Mouse (Mus musculus) stomach, postnatal 0 days (tissue): ENCODE data around the gene Itpa. TPM values are rescaled to one million over a fixed set of nuclear protein-coding genes. Genes with fewer than 3 reads are reported as not detected.
"Not testable (repeated sequence)": the region's sequence is repeated elsewhere in the genome, so short reads cannot be mapped to it uniquely, and the experiment has no call there.

Source experiments
- ATAC-seq: fragments of 200-750 bp; cut with Nextera tagmentation; 2 replicates; pipeline ENCODE4 v1.8.0; 2017; ENCODE audit not compliant: low FRiP score, low TSS enrichment
- DNase-seq: peaks from one replicate; pipeline ENCODE4 v3.0.0-alpha.2; 2016; ENCODE audit warnings: low spot score
- H3K27ac ChIP-seq: fragments of 300-500 bp; sonication (generic); replicated peaks from 2 replicates; pipeline ENCODE4 v1.5.1; 2014; ENCODE audit warnings: mild to moderate bottlenecking, control low read depth
- H3K27me3 ChIP-seq: fragments of 300-500 bp; sonication (generic); 2 replicates; pipeline ENCODE4 v1.6.1; 2014; ENCODE audit warnings: low read length; ENCODE audit not compliant: control insufficient read depth, insufficient read depth
- H3K36me3 ChIP-seq: fragments of 300-500 bp; sonication (generic); 2 replicates; pipeline ENCODE4 v1.6.1; 2014; ENCODE audit warnings: low read length, mixed read lengths; ENCODE audit not compliant: control insufficient read depth, insufficient read depth
- H3K4me1 ChIP-seq: fragments of 300-500 bp; sonication (generic); replicated peaks from 2 replicates; pipeline ENCODE4 v1.6.1; 2014; ENCODE audit warnings: antibody characterized with exemption; ENCODE audit not compliant: control insufficient read depth, insufficient read depth
- H3K4me2 ChIP-seq: fragments of 300-500 bp; sonication (generic); replicated peaks from 2 replicates; pipeline ENCODE4 v1.6.1; 2014; ENCODE audit warnings: low read depth, mild to moderate bottlenecking, control low read depth, moderate library complexity
- H3K4me3 ChIP-seq: fragments of 300-500 bp; sonication (generic); 2 replicates; pipeline ENCODE4 v1.5.1; 2014; ENCODE audit warnings: low read depth, low read length, control low read depth
- H3K9ac ChIP-seq: fragments of 300-500 bp; sonication (generic); 2 replicates; pipeline ENCODE4 v1.6.1; 2014; ENCODE audit warnings: mild to moderate bottlenecking, low read length, control low read depth, mixed read lengths
- H3K9me3 ChIP-seq: fragments of 300-500 bp; sonication (generic); 2 replicates; pipeline ENCODE4 v1.6.1; 2016; ENCODE audit warnings: low read length; ENCODE audit not compliant: control insufficient read depth
- CTCF ChIP-seq: IDR thresholded peaks from 2 replicates; pipeline ENCODE4 v1.5.1; 2016; ENCODE audit warnings: antibody characterized with exemption, low read depth, mild to moderate bottlenecking, moderate library complexity
- EP300 ChIP-seq: optimal IDR thresholded peaks from 2 replicates; pipeline ENCODE3; 2016; ENCODE audit warnings: antibody characterized with exemption
- WGBS: fragments of 180-500 bp; shearing (Covaris S2); extraction: QIAGEN DNeasy Blood & Tissue Kit; methylation state at CpG from one replicate; pipeline ENCODE4 v1.1.7; 2014; 5-methylcytosine and 5-hydroxymethylcytosine counted together
- polyA plus RNA-seq: library from polyadenylated mRNA; unstranded; fragments of >200 nt; fragmentation: Nextera tagmentation; extraction: Ambion mirVana; gene quantifications from 2 replicates; pipeline ENCODE4 v1.2.1, GENCODE M21; 2015

Itpa gene
- polyA plus RNA-seq, 1 experiment from 2014 or later, result 58.6 TPM

DNA sequence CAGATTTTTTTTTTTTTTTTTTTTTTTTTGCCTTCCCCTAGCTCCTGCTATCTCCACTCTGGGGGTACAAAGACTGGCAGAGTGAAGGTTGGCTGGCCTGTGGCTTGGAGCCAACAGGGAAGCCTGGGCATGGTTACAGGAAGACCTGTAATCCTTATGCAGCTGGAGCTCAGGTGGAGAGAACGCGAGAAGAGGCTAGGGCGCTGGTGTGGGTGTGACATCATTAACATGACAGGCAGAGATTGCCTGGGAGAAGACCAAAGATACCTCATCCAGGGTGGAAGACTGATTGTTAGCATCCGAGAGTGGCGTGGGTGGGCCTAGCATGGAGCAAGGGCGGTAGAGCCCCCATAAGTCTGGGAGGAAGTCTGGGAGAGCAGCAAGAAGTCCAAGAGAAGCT is 28.1 kb upstream of the Itpa start:
- no peaks in the 10 kb centered on the region for H3K27me3 ChIP-seq
- H3K9me3 ChIP-seq, result no peaks in the 10 kb centered on the region
- no peaks in the 10 kb centered on the region; the same call in 1 of the 2 replicates for H3K36me3 ChIP-seq
- ATAC-seq (no peak), DNase-seq (peak; percentile 47)
- H3K4me3 ChIP-seq, result no peak overlapping the region
- no peak overlapping the region for H3K9ac ChIP-seq
- peak overlapping the region; percentile 73; the same call in 1 of the 2 replicates for H3K27ac ChIP-seq
- TF ChIP-seq CTCF, result no peak
- TF ChIP-seq EP300, result no peak
- H3K4me2 ChIP-seq, result no peak overlapping the region
- 76% methylated on average over 6 of the region's 6 CpGs for WGBS
- H3K4me1 ChIP-seq, result 0 out of 2 replicates have a peak, but pooled peaks cover 2% of the 10 kb centered on the region

DNA sequence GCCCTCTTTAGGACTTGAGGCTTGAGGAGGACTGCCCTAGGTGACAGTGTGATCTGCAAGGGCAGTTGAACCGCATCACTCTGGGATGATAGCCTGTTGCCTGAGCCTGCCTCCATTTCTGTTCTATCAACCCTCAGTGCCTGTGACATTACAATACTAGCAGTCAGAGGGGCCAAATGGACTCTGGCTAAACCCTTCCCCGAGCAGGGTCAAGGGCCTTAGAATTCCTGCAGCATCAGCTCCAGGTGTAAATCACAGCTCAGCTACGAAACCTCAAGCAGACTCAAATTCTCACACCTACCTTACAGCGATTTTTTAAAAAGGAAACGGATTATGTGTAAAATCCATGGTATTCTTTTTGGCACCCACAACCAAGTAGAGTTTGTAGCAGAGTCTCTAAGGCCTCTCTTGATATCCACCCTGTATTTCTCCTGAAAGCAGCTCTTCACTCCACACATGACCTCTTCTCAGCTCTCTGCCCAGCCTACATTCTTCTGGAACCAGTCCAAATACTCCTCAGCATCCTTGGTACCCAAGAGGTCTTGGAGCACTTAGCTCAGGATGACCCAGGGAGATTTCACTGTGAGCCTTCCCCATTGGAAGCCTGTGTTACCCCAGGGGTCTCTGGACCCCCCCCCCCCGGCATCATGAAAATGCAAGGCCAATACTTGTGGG is 25.9 kb upstream of the Itpa start:
- H3K27me3 ChIP-seq, result no peaks in the 10 kb centered on the region
- H3K27ac ChIP-seq, result no peak overlapping the region; the same call in 1 of the 2 replicates
- H3K36me3 ChIP-seq, result no peaks in the 10 kb centered on the region; the same call in 1 of the 2 replicates
- DNase-seq (no peak), ATAC-seq (no peak)
- H3K4me2 ChIP-seq, result no peak overlapping the region
- WGBS, result 56% methylated on average over 6 of the region's 6 CpGs
- H3K9me3 ChIP-seq, result no peaks in the 10 kb centered on the region
- no peaks in the 10 kb centered on the region for H3K4me1 ChIP-seq
- H3K9ac ChIP-seq, result 0 out of 2 replicates have a peak overlapping the region, but pooled peaks have one; percentile 23
- TF ChIP-seq CTCF (no peak), EP300 (no peak)
- H3K4me3 ChIP-seq, result no peak overlapping the region

- Histone ChIP-seq H3K9me3 (no peaks in the 10 kb centered on the region), H3K4me1 (no peaks in the 10 kb centered on the region), H3K4me3 (peak overlapping the region; percentile 67), H3K27ac (peak overlapping the region; percentile 30; the same call in 1 of the 2 replicates), H3K27me3 (no peaks in the 10 kb centered on the region), H3K9ac (peak overlapping the region; percentile 68), H3K4me2 (peak overlapping the region; percentile 97), H3K36me3 (no peaks in the 10 kb centered on the region)
- ATAC-seq (no peak; the same call in 1 of the 2 replicates), DNase-seq (no peak)
- under 1% methylated on average over 16 of the region's 27 CpGs for WGBS
- TF ChIP-seq CTCF (no peak), EP300 (no peak)
Measured at GRCm38 (mm10) chr2:130642197-130642660, 25.2 kb upstream of the Itpa start.

DNA sequence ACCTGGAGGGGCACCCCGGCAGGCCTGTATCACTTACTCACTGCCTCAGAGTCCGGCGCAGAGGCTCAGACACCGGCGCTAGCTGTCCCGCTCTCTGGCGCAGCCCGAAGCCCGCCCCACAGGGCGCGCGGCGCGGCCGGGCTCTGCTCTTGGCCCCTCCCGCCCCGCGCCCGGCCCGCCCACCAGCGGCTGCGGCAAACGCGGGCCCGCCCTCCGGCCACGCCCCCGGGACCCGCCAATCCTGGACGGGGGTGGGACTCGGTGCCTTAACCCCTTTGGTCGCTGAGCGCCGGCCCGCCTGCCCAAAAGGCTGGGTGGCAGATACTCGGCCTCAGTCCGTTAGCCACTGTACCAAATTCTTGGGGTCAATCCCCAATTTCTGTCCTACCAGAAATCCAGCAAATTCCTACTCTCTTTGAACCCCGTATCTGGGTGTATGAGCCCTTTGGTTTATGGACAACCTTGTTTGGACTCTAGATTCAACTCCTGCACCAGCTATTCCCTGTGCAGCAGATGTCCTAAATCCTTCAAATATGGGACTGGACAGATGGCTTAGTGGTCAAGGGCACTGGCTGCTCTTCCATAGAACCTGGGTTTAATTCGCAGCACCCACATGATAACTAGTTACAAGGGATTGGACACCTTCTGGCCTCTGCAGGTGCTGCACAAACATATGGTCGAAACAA is 24.6 kb upstream of the Itpa start, which contains the start of gene Lzts3:
Gene Lzts3, minus strand, starts transcription at position 120 of the 686 bp plus-strand sequence.
- peak within 1 kb of the TSS; percentile 68 for H3K9ac ChIP-seq
- peak within 1 kb of the TSS; percentile 97 for H3K4me2 ChIP-seq
- H3K4me3 ChIP-seq, result peak within 1 kb of the TSS; percentile 67
- H3K27me3 ChIP-seq, result no peaks in the 10 kb centered on the region
- WGBS, result 6% methylated on average over 18 of the region's 40 CpGs
- peak within 1 kb of the TSS; percentile 30; the same call in 1 of the 2 replicates for H3K27ac ChIP-seq
- ATAC-seq, result peak; percentile 88
- no peaks in the 10 kb centered on the region for H3K36me3 ChIP-seq
- TF ChIP-seq CTCF, result no peak
- no peak for TF ChIP-seq EP300
- H3K9me3 ChIP-seq, result no peaks in the 10 kb centered on the region
- no peaks in the 10 kb centered on the region for H3K4me1 ChIP-seq
- peak; percentile 96 for DNase-seq

DNA sequence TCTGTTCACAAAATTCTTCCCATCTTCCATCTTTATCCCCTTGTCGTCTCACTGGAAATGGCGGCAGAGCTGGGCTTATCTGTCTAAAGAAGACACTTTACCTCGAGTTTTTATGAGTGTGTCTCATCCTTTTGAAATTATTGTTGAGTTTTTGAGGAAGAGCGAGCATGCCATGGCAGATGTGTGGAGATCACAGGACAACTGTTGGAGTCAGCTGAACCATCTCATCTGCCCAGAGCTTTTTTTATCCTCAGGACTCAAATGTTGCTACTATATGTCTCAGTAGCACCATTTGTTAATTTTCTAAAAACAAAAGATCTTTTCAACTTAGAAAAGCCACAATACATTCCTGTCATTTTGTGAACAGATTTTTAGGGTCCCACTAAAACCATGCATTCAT is 22.2 kb upstream of the Itpa start:
- Histone ChIP-seq H3K9ac (no peak overlapping the region), H3K4me3 (no peak overlapping the region), H3K27me3 (no peaks in the 10 kb centered on the region), H3K9me3 (no peaks in the 10 kb centered on the region), H3K36me3 (no peaks in the 10 kb centered on the region), H3K27ac (no peak overlapping the region), H3K4me1 (no peaks in the 10 kb centered on the region), H3K4me2 (no peak overlapping the region)
- no peak for ATAC-seq
- DNase-seq, result no peak
- no peak for TF ChIP-seq CTCF
- no peak for TF ChIP-seq EP300
- WGBS, result 79% methylated on average over 4 of the region's 4 CpGs

- not testable (repeated sequence) for H3K9me3 ChIP-seq, H3K4me2 ChIP-seq, DNase-seq, ATAC-seq, H3K4me1 ChIP-seq, H3K36me3 ChIP-seq, H3K27me3 ChIP-seq, H3K9ac ChIP-seq, H3K27ac ChIP-seq, H3K4me3 ChIP-seq
- WGBS, result 76% methylated on average over 6 of the region's 6 CpGs
Measured at GRCm38 (mm10) chr2:130649028-130649427, 18.4 kb upstream of the Itpa start.
